Mouse (Mus musculus): ENCODE data around the gene Hrk. TPM values are rescaled to one million over a fixed set of nuclear protein-coding genes. Genes with fewer than 3 reads are reported as not detected.
A peak's percentile ranks its signal among the peaks of the same experiment; 100 is the strongest.

The Hrk gene
- polyA plus RNA-seq (2012; ENCODE audit: insufficient read depth, insufficient read length, missing spikeins), result not detected in 2 replicates

GRCm38 (mm10) chr5:118164581-118164980 lies at the start of gene Hrk:
Gene Hrk, plus strand, starts transcription at chr5:118164648.
- Histone ChIP-seq H3K4me3 (ENCODE audit: insufficient read depth, low read depth, low read length) (no peak within 1 kb of the TSS), H3K27ac (replicated peaks; ENCODE audit: low read depth, low read length) (no peak within 1 kb of the TSS), H3K4me1 (ENCODE audit: control insufficient read depth, insufficient read depth, insufficient read length, low read length) (0 out of 2 replicates have a peak, but pooled peaks cover 3% of the 10 kb centered on the region)

DNA sequence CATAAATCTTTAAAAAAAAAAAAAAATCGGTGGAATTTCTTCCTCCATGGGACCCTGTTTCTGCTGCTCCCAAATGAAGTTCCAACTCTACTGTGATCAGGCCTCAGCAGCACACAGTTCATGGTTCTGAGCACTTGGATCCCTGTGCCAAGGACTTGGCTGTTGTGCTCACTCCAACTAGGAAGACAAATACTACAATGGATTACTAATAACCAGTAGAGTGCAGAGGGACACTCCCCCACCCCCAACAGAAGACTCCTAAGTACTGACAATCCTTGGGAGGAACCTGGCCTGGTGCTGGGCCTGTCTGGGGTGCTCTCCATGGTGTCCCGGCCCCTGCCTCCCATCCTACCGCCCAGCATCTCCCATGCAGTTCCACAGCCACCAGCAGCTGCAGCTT lies 46.1 kb upstream of the Hrk start:
- Histone ChIP-seq H3K27ac (replicated peaks; ENCODE audit: low read depth, low read length) (no peak overlapping the region), H3K4me1 (ENCODE audit: control insufficient read depth, insufficient read depth, insufficient read length, low read length) (no peaks in the 10 kb centered on the region; the same call in 1 of the 2 replicates), H3K4me3 (ENCODE audit: insufficient read depth, low read depth, low read length) (no peak overlapping the region)

- no peak overlapping the region for H3K27ac ChIP-seq (replicated peaks; ENCODE audit: low read depth, low read length)
- H3K4me1 ChIP-seq (ENCODE audit: control insufficient read depth, insufficient read depth, insufficient read length, low read length), result no peaks in the 10 kb centered on the region; the same call in 1 of the 2 replicates
- no peak overlapping the region for H3K4me3 ChIP-seq (ENCODE audit: insufficient read depth, low read depth, low read length)
These were observed 45.5 kb upstream of the Hrk start for GRCm38 (mm10) chr5:118118922-118119321.

DNA sequence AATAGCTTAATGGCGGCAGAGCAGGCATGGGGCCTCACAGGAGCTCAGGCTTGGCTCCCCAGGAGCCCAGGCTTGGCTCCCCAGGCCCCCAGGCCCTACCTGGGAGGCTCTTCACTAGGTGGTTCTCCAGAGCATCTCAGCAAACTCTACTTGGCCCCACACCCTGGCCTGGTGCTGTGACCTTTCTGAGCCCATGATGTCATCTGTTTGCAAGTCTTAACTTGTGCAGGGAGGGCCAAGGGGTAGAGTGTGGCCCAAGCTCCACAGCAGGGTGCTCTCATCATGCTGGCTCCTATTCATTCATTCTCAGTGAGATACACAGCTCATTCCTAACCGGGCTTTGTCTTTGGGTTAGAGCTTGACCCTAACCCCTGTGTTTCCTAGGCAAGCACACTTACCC lies 43.8 kb upstream of the Hrk start:
- H3K27ac ChIP-seq (replicated peaks; ENCODE audit: low read depth, low read length), result no peak overlapping the region
- no peak overlapping the region for H3K4me3 ChIP-seq (ENCODE audit: insufficient read depth, low read depth, low read length)
- H3K4me1 ChIP-seq (ENCODE audit: control insufficient read depth, insufficient read depth, insufficient read length, low read length), result no peaks in the 10 kb centered on the region; the same call in 1 of the 2 replicates

DNA sequence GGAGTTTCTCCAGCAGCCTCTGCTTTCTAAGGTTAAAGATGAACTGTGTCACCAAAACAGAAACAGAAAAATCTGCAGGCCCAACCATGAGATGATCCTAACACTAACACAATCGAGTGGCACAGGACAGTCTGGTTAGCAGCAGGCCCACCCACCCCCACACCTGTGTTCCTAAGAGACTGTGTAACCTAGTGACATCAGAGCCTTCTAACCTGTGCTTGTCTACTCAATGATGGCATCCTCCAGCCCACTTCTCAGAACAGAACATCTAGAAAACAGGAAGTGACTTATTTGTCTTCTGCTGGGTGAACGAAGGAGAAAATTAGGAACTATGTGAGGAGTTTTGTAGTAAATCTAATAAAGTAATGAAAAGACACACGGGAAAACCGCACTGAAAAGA lies 42.5 kb upstream of the Hrk start:
- no peaks in the 10 kb centered on the region; the same call in 1 of the 2 replicates for H3K4me1 ChIP-seq (ENCODE audit: control insufficient read depth, insufficient read depth, insufficient read length, low read length)
- H3K27ac ChIP-seq (replicated peaks; ENCODE audit: low read depth, low read length), result no peak overlapping the region
- no peak overlapping the region for H3K4me3 ChIP-seq (ENCODE audit: insufficient read depth, low read depth, low read length)

GRCm38 (mm10) chr5:118123096-118123495 lies 41.4 kb upstream of the Hrk start:
- H3K4me3 ChIP-seq (ENCODE audit: insufficient read depth, low read depth, low read length), result no peak overlapping the region
- no peaks in the 10 kb centered on the region; the same call in 1 of the 2 replicates for H3K4me1 ChIP-seq (ENCODE audit: control insufficient read depth, insufficient read depth, insufficient read length, low read length)
- H3K27ac ChIP-seq (replicated peaks; ENCODE audit: low read depth, low read length), result no peak overlapping the region

- H3K4me3 ChIP-seq (ENCODE audit: insufficient read depth, low read depth, low read length), result no peak overlapping the region
- H3K27ac ChIP-seq (replicated peaks; ENCODE audit: low read depth, low read length), result no peak overlapping the region
- H3K4me1 ChIP-seq (ENCODE audit: control insufficient read depth, insufficient read depth, insufficient read length, low read length), result no peaks in the 10 kb centered on the region
These were observed 37.8 kb upstream of the Hrk start for GRCm38 (mm10) chr5:118126671-118127070.

- no peak overlapping the region for H3K27ac ChIP-seq (replicated peaks; ENCODE audit: low read depth, low read length)
These were observed 36.2 kb upstream of the Hrk start for GRCm38 (mm10) chr5:118128208-118128607.

GRCm38 (mm10) chr5:118128651-118129050 lies 35.8 kb upstream of the Hrk start:
- Histone ChIP-seq H3K4me3 (ENCODE audit: insufficient read depth, low read depth, low read length) (no peak overlapping the region), H3K4me1 (ENCODE audit: control insufficient read depth, insufficient read depth, insufficient read length, low read length) (no peaks in the 10 kb centered on the region), H3K27ac (replicated peaks; ENCODE audit: low read depth, low read length) (no peak overlapping the region)

More at GRCm38 (mm10) chr5:118128208-118128607, 36.2 kb upstream of the Hrk start:
- H3K4me3 ChIP-seq (ENCODE audit: insufficient read depth, low read depth, low read length), result no peak overlapping the region
- H3K4me1 ChIP-seq (ENCODE audit: control insufficient read depth, insufficient read depth, insufficient read length, low read length), result no peaks in the 10 kb centered on the region

GRCm38 (mm10) chr5:118136391-118136790 lies 28.1 kb upstream of the Hrk start:
- Histone ChIP-seq H3K4me3 (ENCODE audit: insufficient read depth, low read depth, low read length) (no peak overlapping the region), H3K4me1 (ENCODE audit: control insufficient read depth, insufficient read depth, insufficient read length, low read length) (no peaks in the 10 kb centered on the region; the same call in 1 of the 2 replicates), H3K27ac (replicated peaks; ENCODE audit: low read depth, low read length) (no peak overlapping the region)

DNA sequence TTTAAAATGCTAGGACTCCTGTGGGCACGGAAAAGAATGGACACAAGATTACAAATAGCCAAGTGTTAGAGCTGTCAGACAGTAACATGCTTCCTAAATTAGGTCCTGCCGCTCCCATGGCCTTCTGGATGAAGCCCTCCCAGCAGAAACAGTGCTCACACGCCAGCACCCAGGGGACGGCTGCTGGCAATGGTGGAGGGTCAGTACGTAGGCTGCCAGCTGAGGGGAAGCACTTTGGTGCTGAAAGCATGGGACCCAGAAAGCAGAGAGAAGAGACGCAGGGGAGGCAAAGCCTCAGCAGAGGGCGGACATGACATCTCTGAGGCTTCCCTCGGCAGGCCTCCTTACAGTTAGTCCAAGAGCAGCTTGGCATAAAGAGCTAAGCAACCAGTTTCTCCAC lies 24.8 kb upstream of the Hrk start:
- peaks cover 23% of the 10 kb centered on the region for H3K4me1 ChIP-seq (ENCODE audit: control insufficient read depth, insufficient read depth, insufficient read length, low read length)
- H3K4me3 ChIP-seq (ENCODE audit: insufficient read depth, low read depth, low read length), result no peak overlapping the region
- H3K27ac ChIP-seq (replicated peaks; ENCODE audit: low read depth, low read length), result no peak overlapping the region

DNA sequence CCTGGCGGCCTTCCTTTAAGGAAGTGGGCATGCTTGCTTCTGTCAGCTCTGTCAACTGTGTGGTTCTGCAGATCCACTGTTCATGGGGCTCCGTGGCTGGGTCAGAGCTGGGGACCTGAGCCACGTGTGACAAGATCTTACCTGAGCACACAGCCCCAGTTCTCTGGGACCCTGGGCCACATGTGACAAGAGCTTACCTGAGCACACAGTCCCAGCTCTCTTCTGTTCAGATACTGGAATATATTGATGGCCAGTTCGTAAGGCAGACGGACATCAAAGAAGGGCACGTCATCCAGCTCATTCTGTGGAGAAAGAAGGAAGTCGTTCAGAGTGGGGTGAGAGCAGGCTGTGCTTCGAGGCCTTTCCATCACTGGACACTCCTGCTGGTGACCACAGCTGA lies 22.0 kb upstream of the Hrk start:
- Histone ChIP-seq H3K4me3 (ENCODE audit: insufficient read depth, low read depth, low read length) (no peak overlapping the region), H3K4me1 (ENCODE audit: control insufficient read depth, insufficient read depth, insufficient read length, low read length) (peaks cover 50% of the 10 kb centered on the region), H3K27ac (replicated peaks; ENCODE audit: low read depth, low read length) (peak overlapping the region; percentile 65)

- Histone ChIP-seq H3K4me3 (ENCODE audit: insufficient read depth, low read depth, low read length) (no peak overlapping the region), H3K4me1 (ENCODE audit: control insufficient read depth, insufficient read depth, insufficient read length, low read length) (peaks cover 56% of the 10 kb centered on the region), H3K27ac (replicated peaks; ENCODE audit: low read depth, low read length) (peak overlapping the region; percentile 86)
These were observed 21.0 kb upstream of the Hrk start for GRCm38 (mm10) chr5:118143211-118144026.

- H3K4me3 ChIP-seq (ENCODE audit: insufficient read depth, low read depth, low read length), result no peak overlapping the region
- peak overlapping the region; percentile 86 for H3K27ac ChIP-seq (replicated peaks; ENCODE audit: low read depth, low read length)
- peaks cover 61% of the 10 kb centered on the region for H3K4me1 ChIP-seq (ENCODE audit: control insufficient read depth, insufficient read depth, insufficient read length, low read length)
These were observed 20.1 kb upstream of the Hrk start for GRCm38 (mm10) chr5:118144327-118144726.

DNA sequence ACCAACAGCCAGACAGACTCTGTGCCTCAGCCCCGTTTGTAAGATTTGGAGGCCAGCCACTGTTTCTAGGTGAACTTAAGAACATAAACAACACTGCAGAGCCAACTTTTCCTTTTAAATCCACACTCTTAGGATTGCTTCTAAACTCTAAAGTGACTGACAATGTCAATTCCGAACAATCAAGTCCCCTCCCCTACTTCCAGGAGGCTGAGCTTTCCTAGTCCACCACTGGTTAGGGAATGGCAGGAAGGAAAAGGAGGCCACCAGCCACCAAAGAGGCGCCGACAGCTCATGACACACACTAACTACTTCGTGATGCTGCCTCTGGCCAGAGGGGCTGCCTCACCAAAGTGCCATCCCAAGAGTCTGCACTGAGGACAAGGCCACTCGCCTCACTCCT lies 19.7 kb upstream of the Hrk start:
- Histone ChIP-seq H3K27ac (replicated peaks; ENCODE audit: low read depth, low read length) (peak overlapping the region; percentile 86), H3K4me3 (ENCODE audit: insufficient read depth, low read depth, low read length) (no peak overlapping the region), H3K4me1 (ENCODE audit: control insufficient read depth, insufficient read depth, insufficient read length, low read length) (peaks cover 64% of the 10 kb centered on the region)

DNA sequence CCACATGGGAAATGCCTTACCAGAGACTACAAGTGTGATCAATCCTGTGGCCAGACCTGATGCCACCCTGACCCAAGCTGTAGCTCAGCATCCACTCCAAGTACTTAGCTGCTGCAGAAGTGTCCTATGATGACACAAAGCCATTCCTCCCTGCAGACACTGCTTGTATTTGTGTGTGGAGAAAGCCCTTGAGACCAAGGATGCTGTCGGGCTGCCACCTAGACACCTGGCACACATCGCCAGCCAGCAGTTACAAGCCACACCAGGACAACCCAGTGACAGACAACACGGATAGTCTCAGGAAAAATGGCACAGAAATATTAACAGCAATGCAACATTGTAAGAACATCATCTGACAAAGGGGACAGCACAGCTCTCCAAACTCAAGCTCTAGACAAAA lies 19.0 kb upstream of the Hrk start:
- Histone ChIP-seq H3K4me1 (ENCODE audit: control insufficient read depth, insufficient read depth, insufficient read length, low read length) (peaks cover 70% of the 10 kb centered on the region), H3K27ac (replicated peaks; ENCODE audit: low read depth, low read length) (peak overlapping the region; percentile 86), H3K4me3 (ENCODE audit: insufficient read depth, low read depth, low read length) (no peak overlapping the region)

Data from brown adipose tissue, adult 24 weeks (tissue).